Mouse (Mus musculus): ENCODE data around the gene Gpank1.

Gpank1 gene

GRCm38 (mm10) chr17:35131500-35132173, 10.4 kb downstream of the Gpank1 start, which contains the start of gene Apom:
Apom (minus strand) TSS chr17:35132050.
- no peak for DNase-seq (ENCODE audit: low spot score)

- no peak for DNase-seq (ENCODE audit: low spot score)
Observed at GRCm38 (mm10) chr17:35132174-35132560, 10.9 kb downstream of the Gpank1 start.

- DNase-seq (ENCODE audit: low spot score) = no peak
Observed at GRCm38 (mm10) chr17:35133517-35133916, 12.3 kb downstream of the Gpank1 start.

GRCm38 (mm10) chr17:35134801-35135590, 13.7 kb downstream of the Gpank1 start, which contains the start of gene Bag6:
Bag6 (plus strand) TSS chr17:35135178.
- DNase-seq (ENCODE audit: low spot score) = peak; percentile 93

- DNase-seq (ENCODE audit: low spot score) = no peak
Observed at GRCm38 (mm10) chr17:35135591-35136320, 14.5 kb downstream of the Gpank1 start.

GRCm38 (mm10) chr17:35139269-35139668, 18.0 kb downstream of the Gpank1 start:
- DNase-seq (ENCODE audit: low spot score) = no peak

GRCm38 (mm10) chr17:35140490-35140996, 19.3 kb downstream of the Gpank1 start:
- no peak for DNase-seq (ENCODE audit: low spot score)

- DNase-seq (ENCODE audit: low spot score) = no peak
Observed at GRCm38 (mm10) chr17:35141971-35142370, 20.7 kb downstream of the Gpank1 start.

- DNase-seq (ENCODE audit: low spot score) = no peak
Observed at GRCm38 (mm10) chr17:35146139-35146538, 24.9 kb downstream of the Gpank1 start.

GRCm38 (mm10) chr17:35147348-35147747, 26.1 kb downstream of the Gpank1 start:
- no peak for DNase-seq (ENCODE audit: low spot score)

- no peak for DNase-seq (ENCODE audit: low spot score)
Observed at GRCm38 (mm10) chr17:35147922-35148639, 26.8 kb downstream of the Gpank1 start.

- DNase-seq (ENCODE audit: low spot score) = no peak
Observed at GRCm38 (mm10) chr17:35152121-35152520, 30.9 kb downstream of the Gpank1 start.

GRCm38 (mm10) chr17:35153077-35153476, 31.8 kb downstream of the Gpank1 start:
- no peak for DNase-seq (ENCODE audit: low spot score)

GRCm38 (mm10) chr17:35153931-35154330, 32.7 kb downstream of the Gpank1 start:
- no peak for DNase-seq (ENCODE audit: low spot score)

GRCm38 (mm10) chr17:35154616-35155015, 33.4 kb downstream of the Gpank1 start:
- DNase-seq (ENCODE audit: low spot score) = no peak

GRCm38 (mm10) chr17:35155451-35155850, 34.2 kb downstream of the Gpank1 start:
- DNase-seq (ENCODE audit: low spot score) = no peak

GRCm38 (mm10) chr17:35156461-35157200, 35.4 kb downstream of the Gpank1 start:
- DNase-seq (ENCODE audit: low spot score) = no peak

- no peak for DNase-seq (ENCODE audit: low spot score)
Observed at GRCm38 (mm10) chr17:35157254-35157653, 36.0 kb downstream of the Gpank1 start.

- no peak for DNase-seq (ENCODE audit: low spot score)
Observed at GRCm38 (mm10) chr17:35157661-35158175, 36.5 kb downstream of the Gpank1 start.

- DNase-seq (ENCODE audit: low spot score) = no peak
Observed at GRCm38 (mm10) chr17:35158850-35159593, 37.8 kb downstream of the Gpank1 start.

Measured in left cerebral cortex, adult 11 months (tissue).